Mouse (Mus musculus) small intestine, adult 2 months (tissue): ENCODE results near the gene Lcn5.
"Not testable (repeated sequence)": the region's sequence is repeated elsewhere in the genome, so short reads cannot be mapped to it uniquely, and the experiment has no call there.

Experiments
- CTCF ChIP-seq: fragments of 200-500 bp; IDR thresholded peaks from 2 replicates; pipeline ENCODE4 v1.5.1; 2012; ENCODE audit warnings: low read depth, mild to moderate bottlenecking, control low read depth, inconsistent platforms, low read length, moderate library complexity, mixed read lengths; ENCODE audit not compliant: insufficient replicate concordance, insufficient read length; ENCODE audit errors: extremely low read depth
- POLR2A ChIP-seq: fragments of 200-500 bp; IDR thresholded peaks from 2 replicates; pipeline ENCODE4 v1.6.1; 2012; ENCODE audit warnings: low read depth, mild to moderate bottlenecking, control low read depth, inconsistent platforms, low read length, moderate library complexity

GRCm38 (mm10) chr2:25709791-25710190, 52.0 kb downstream of the Lcn5 start:
- not testable (repeated sequence) for TF ChIP-seq CTCF, POLR2A
